Mouse (Mus musculus) hindbrain, postnatal 0 days (tissue): Measurements from ENCODE around the gene Nt5c. TPM values are rescaled to one million over a fixed set of nuclear protein-coding genes. Genes with fewer than 3 reads are reported as not detected.
"Not testable (repeated sequence)": the region's sequence is repeated elsewhere in the genome, so short reads cannot be mapped to it uniquely, and the experiment has no call there.

Experiments
- ATAC-seq: fragments of 200-750 bp; cut with Nextera tagmentation; 2 replicates; pipeline ENCODE4 v1.8.0; 2017; ENCODE audit warnings: mild to moderate bottlenecking, moderate TSS enrichment, moderate library complexity
- DNase-seq: peaks from one replicate; pipeline ENCODE4 v3.0.0-alpha.2; 2015; ENCODE audit warnings: low spot score
- H3K27ac ChIP-seq: fragments of 300-500 bp; sonication (generic); 2 replicates; pipeline ENCODE4 v1.5.1; 2014; ENCODE audit warnings: mild to moderate bottlenecking
- H3K27me3 ChIP-seq: fragments of 300-500 bp; sonication (generic); 2 replicates; pipeline ENCODE4 v1.6.1; 2014; ENCODE audit warnings: low read length, mixed read lengths; ENCODE audit not compliant: insufficient read depth
- H3K36me3 ChIP-seq: fragments of 300-500 bp; sonication (generic); 2 replicates; pipeline ENCODE4 v1.6.1; 2014; ENCODE audit warnings: low read length, mixed read lengths; ENCODE audit not compliant: insufficient read depth
- H3K4me1 ChIP-seq: fragments of 300-500 bp; sonication (generic); 2 replicates; pipeline ENCODE4 v1.6.1; 2014; ENCODE audit warnings: antibody characterized with exemption, low read length, mixed read lengths; ENCODE audit not compliant: insufficient read depth
- H3K4me2 ChIP-seq: fragments of 300-500 bp; sonication (generic); 2 replicates; pipeline ENCODE4 v1.6.1; 2014; ENCODE audit warnings: low read depth, mild to moderate bottlenecking, low read length, moderate library complexity, mixed read lengths
- H3K4me3 ChIP-seq: fragments of 300-500 bp; sonication (generic); 2 replicates; pipeline ENCODE4 v1.5.1; 2014; ENCODE audit warnings: low read length
- H3K9ac ChIP-seq: fragments of 300-500 bp; sonication (generic); replicated peaks from 2 replicates; pipeline ENCODE4 v1.6.1; 2014; ENCODE audit warnings: mild to moderate bottlenecking, low read length, moderate library complexity, mixed read lengths
- H3K9me3 ChIP-seq: fragments of 300-500 bp; sonication (generic); 2 replicates; pipeline ENCODE4 v1.6.1; 2016; ENCODE audit warnings: low read length, mixed read lengths
- CTCF ChIP-seq: IDR thresholded peaks from 2 replicates; pipeline ENCODE4 v1.5.1; 2016; ENCODE audit warnings: antibody characterized with exemption, control low read depth, low read depth
- WGBS: fragments of 180-500 bp; shearing (Covaris S2); extraction: QIAGEN DNeasy Blood & Tissue Kit; methylation state at CpG from one replicate; pipeline ENCODE4 v1.1.7; 2014; 5-methylcytosine and 5-hydroxymethylcytosine counted together
- polyA plus RNA-seq: library from polyadenylated mRNA; unstranded; fragments of >200 nt; fragmentation: Nextera tagmentation; extraction: Ambion mirVana; gene quantifications from 2 replicates; pipeline ENCODE4 v1.2.1, GENCODE M21; 2015
- total RNA-seq: library from RNA; depleted of rRNA; stranded (reverse); fragments of >200 nt; gene quantifications from 2 replicates; pipeline ENCODE4 v1.2.3, GENCODE M21; 2014; rRNA removed

The Nt5c gene
- 54.3 and 62.2 TPM in 2 replicates for total RNA-seq
- polyA plus RNA-seq: 129 and 130 TPM in 2 replicates

DNA sequence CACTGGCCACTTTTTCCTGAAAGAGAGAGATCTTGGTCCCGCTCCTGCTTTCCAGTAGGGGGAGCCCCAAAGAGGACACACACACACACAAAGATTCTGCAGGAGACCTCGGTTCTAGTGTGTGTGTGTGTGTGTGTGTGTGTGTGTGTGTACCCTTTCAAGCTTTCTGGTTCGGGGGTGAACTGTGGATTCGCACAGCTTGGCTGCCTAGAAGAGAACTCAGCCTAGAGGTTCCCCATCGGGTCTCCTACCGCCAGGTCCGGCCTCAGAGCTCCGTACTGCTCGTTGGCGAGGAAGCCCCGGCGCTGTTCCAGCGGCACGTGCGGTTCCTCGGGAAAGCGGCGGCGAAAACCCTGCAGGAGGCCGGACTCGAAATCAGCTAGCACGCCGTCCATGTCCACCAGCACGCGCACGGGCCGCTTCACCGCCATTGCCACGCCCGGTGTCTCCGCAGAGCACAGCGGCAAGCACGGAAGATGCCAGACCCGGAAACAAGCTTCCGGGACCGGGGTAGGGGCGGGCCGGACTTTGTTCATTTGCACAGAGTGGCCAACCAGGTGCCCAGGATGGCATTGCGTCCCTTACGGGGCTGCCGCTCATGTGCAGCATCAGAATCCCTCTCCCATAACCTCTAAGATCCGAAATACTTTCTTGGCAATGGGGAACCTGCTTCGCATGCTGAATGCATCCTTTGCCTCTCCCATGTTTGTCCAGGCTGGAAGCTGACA, at the start of gene Nt5c:
Gene Nt5c (minus strand): TSS at position 507 of the 728 bp plus-strand sequence.
- Histone ChIP-seq H3K4me3 (peak within 1 kb of the TSS; percentile 72), H3K27me3 (no peaks in the 10 kb centered on the region), H3K9me3 (no peaks in the 10 kb centered on the region), H3K4me2 (peak within 1 kb of the TSS; percentile 79), H3K27ac (peak within 1 kb of the TSS; percentile 87), H3K36me3 (no peaks in the 10 kb centered on the region; the same call in 1 of the 2 replicates), H3K9ac (peak within 1 kb of the TSS; percentile 76), H3K4me1 (peaks cover 5% of the 10 kb centered on the region; the same call in 1 of the 2 replicates)
- WGBS: under 1% methylated on average over 43 of the region's 43 CpGs
- peak; percentile 87 for TF ChIP-seq CTCF
- peak; percentile 91 for DNase-seq
- ATAC-seq: peak; percentile 92

DNA sequence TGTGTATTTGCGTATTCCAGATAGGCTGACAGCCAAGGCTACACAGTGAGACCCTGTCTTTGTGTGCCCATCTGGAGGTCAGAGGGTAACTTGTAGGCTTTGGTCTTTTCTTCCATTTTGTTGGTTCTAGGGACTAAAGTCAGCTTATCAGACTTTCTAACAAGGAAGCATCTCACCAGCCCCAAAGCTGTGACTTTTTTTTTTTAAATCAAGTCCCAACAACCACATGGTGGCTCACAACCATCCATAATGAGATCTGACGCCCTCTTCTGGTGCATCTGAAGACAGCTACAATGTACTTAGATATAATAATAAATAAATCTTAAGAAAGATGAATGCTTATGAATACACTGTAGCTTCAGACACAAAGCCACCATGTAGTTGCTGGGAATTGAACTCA, 46.4 kb upstream of the Nt5c start:
- Histone ChIP-seq H3K36me3 (peaks cover 5% of the 10 kb centered on the region; the same call in 1 of the 2 replicates), H3K27me3 (no peaks in the 10 kb centered on the region), H3K4me2 (no peak overlapping the region), H3K4me1 (peaks cover 14% of the 10 kb centered on the region), H3K9ac (no peak overlapping the region), H3K27ac (no peak overlapping the region), H3K9me3 (no peaks in the 10 kb centered on the region), H3K4me3 (no peak overlapping the region)
- 57% methylated on average over 2 of the region's 2 CpGs for WGBS
- DNase-seq (no peak), ATAC-seq (no peak)
- TF ChIP-seq CTCF: 0 out of 2 replicates have a peak, but pooled peaks have one; percentile 14

DNA sequence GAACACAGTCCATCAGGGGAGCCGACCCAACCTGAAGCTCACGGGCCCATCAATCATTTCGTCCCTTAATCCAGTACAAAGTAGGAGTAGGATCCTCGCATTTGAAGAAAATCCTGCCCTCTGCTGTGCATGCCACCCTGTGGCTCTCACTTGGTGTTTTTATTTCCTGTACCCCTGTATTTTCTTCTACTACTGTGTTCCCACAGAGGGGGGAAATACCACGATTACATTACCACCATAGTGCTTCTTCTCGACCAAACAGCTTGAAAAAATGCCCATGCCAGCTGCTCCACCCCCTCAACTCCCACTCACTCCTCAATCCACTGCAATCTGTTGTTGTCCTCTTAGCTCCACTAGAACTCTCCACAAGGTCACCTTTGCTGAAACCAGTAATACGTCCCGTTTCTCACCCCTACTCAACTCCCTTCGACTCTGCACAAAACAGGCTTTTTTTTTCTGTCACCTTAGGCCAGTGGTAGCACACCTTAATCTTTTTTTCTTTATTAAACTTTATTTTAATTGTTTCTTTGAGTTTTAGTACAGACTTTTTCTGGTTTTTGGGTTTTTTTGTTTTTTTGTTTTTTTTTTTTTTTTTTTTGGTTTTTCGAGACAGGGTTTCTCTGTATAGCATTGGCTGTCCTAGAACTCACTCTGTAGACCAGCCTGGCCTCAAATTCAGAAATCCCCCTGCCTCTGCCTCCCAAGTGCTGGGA, 45.4 kb upstream of the Nt5c start:
- Histone ChIP-seq H3K4me1 (peaks cover 14% of the 10 kb centered on the region), H3K4me3 (peak overlapping the region; percentile 91), H3K27ac (peak overlapping the region; percentile 100), H3K4me2 (peak overlapping the region; percentile 57), H3K27me3 (no peaks in the 10 kb centered on the region), H3K9me3 (no peaks in the 10 kb centered on the region), H3K9ac (peak overlapping the region; percentile 47; the same call in 1 of the 2 replicates), H3K36me3 (peaks cover 13% of the 10 kb centered on the region; the same call in 1 of the 2 replicates)
- 71% methylated on average over 10 of the region's 10 CpGs for WGBS
- DNase-seq (peak; percentile 32), ATAC-seq (0 out of 2 replicates have a peak, but pooled peaks have one; percentile 1)
- no peak; the same call in 1 of the 2 replicates for TF ChIP-seq CTCF

DNA sequence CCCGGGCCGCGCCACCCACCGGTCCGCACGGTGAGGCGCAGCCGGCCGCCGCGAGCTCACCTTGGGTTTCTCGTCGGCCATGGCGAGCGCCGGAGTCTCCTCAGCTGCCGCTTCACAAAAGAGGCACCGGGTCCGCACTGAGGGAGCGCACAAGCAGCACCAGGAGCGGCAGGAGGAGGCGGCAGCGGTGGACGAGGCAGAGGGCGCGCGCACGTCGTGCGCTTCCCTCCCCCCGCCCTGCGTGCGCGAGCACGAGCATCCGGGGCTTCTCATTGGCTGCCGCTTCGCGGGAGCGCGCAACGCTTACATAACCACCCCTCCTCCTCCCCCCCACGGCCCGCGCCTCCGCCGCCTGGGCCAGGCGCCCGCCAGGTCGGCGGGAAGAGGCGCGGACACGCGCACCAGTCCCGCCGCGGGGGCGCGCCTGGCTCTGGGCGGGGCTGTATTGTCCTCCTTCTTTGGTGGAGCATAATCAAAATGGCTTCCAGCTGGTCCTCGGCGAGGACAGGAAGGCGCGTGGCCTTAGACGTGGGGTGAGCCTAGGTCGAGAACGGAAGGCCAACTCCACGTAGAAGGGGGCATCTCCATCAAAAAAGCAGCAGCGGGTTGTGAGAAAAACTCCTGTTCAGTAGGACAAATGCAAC, 44.5 kb upstream of the Nt5c start, which contains the start of gene Sumo2:
Gene Sumo2 (minus strand): TSS at position 239 of the 644 bp plus-strand sequence.
- H3K4me3 ChIP-seq: peak within 1 kb of the TSS; percentile 91
- H3K9ac ChIP-seq: peak within 1 kb of the TSS; percentile 95
- no peaks in the 10 kb centered on the region for H3K9me3 ChIP-seq
- TF ChIP-seq CTCF: no peak
- H3K36me3 ChIP-seq: peaks cover 18% of the 10 kb centered on the region
- peak within 1 kb of the TSS; percentile 77 for H3K4me2 ChIP-seq
- whole genome bisulfite sequencing: 2% methylated on average over 44 of the region's 70 CpGs
- peak within 1 kb of the TSS; percentile 100 for H3K27ac ChIP-seq
- H3K4me1 ChIP-seq: peaks cover 14% of the 10 kb centered on the region
- no peaks in the 10 kb centered on the region for H3K27me3 ChIP-seq
- peak; percentile 99 for DNase-seq
- ATAC-seq: peak; percentile 94

DNA sequence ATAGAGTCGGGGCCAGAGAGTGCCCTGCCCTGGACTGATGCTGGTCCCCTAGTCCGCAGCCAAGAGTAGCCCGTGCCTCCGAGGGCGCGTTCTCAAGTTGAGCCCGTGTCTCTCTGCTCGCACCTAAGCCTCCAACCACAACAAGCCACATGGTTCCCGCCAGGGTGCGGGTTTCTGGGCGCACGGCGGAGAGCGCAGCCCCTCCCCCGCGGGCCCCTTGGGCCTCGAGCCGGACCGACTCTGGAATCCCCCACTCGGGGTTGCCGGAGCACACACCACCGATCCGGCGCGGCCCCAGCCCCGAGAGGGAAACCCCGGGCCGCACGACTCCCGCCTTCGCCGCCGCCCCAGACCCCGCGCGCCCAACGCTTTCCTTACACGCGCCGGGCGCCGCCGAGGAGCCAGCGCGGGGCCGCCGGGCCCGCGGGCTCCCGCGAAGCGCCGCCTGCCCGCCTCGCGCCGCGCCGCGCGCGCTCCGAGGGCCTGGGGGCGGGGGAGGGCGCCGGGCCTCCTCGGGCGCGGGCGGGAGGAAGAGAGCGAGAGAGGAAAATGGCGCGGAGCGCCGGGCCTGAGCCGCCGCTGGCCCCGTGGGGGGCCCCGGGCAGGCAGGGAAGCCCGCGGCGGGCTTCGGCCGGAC, 43.9 kb upstream of the Nt5c start:
- Histone ChIP-seq H3K4me2 (peak overlapping the region; percentile 77), H3K4me1 (peaks cover 14% of the 10 kb centered on the region), H3K27me3 (no peaks in the 10 kb centered on the region), H3K4me3 (peak overlapping the region; percentile 91), H3K36me3 (peaks cover 18% of the 10 kb centered on the region), H3K27ac (peak overlapping the region; percentile 100), H3K9ac (peak overlapping the region; percentile 95), H3K9me3 (no peaks in the 10 kb centered on the region)
- no peak for TF ChIP-seq CTCF
- peak; percentile 85 for ATAC-seq
- peak; percentile 90 for DNase-seq
- 2% methylated on average over 43 of the region's 84 CpGs for WGBS

DNA sequence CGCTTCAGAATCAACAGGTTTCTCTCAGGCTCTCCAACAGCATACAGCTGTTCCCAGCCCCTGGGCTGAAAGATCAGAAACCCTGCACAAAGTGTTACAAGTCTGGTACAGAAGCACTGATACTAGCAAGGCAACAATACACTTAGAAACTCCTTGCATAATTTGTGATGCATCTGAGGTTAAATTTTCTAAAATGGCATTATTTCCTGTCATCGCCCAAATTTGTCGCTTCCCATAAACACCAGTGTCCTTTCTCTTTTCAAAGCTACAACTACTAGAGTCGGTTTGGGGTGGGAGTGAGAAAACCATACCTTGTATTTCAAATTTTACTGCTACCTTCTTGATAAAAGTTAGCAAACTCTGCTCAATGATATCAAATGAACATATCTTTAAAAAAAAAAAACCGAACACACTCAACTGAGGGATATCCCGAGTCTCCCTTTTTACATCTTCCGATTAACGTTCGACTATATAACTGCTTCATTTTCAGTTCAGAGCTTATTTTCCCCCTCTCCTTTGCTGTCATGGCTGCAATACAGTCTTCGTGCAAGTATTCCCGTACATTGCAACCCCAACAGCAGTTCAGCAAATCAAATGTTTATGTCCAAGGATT, 43.2 kb upstream of the Nt5c start:
- peak overlapping the region; percentile 77 for H3K4me2 ChIP-seq
- TF ChIP-seq CTCF: no peak
- no peaks in the 10 kb centered on the region for H3K9me3 ChIP-seq
- peaks cover 14% of the 10 kb centered on the region for H3K4me1 ChIP-seq
- H3K27me3 ChIP-seq: no peaks in the 10 kb centered on the region
- peaks cover 23% of the 10 kb centered on the region for H3K36me3 ChIP-seq
- H3K9ac ChIP-seq: peak overlapping the region; percentile 95
- DNase-seq (no peak), ATAC-seq (no peak)
- peak overlapping the region; percentile 100 for H3K27ac ChIP-seq
- WGBS: 5% methylated on average over 11 of the region's 11 CpGs
- peak overlapping the region; percentile 91 for H3K4me3 ChIP-seq

DNA sequence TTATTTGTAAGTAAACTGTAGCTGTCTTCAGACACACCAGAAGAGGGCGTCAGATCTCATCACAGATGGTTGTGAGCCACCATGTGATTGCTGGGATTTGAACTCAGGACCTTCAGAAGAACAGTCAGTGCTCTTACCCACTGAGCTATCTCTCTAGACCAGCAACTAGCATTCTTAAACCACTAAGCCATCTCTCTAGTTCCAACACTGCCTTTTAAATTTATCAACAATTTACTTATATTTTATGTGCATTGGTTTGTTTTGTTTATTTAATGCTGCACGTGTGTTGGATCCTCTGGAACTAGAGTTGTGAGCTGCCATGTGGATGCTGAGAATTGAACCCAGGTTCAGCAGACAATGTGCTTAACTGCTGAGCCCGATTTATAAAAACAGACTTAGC, 34.8 kb upstream of the Nt5c start:
- ATAC-seq, H3K27ac ChIP-seq, H3K4me2 ChIP-seq, H3K4me3 ChIP-seq, H3K27me3 ChIP-seq, DNase-seq, H3K4me1 ChIP-seq, H3K9ac ChIP-seq, H3K9me3 ChIP-seq: not testable (repeated sequence)
- peaks cover 39% of the 10 kb centered on the region for H3K36me3 ChIP-seq
- WGBS: 82% methylated on average over 3 of the region's 3 CpGs
